ENCODE assay signal across 12 mouse cellular contexts in genomic region chr15:26519220-26519631, GRCm38 (mm10).
DNase-seq lines count a peak whose midpoint lies in the region; ATAC-seq and TF ChIP-seq lines count a peak whose summit lies in the region.
"Had no signal": no experiment of that assay in that cellular context is flagged by ENCODE, and none has a peak within 500 bp of the region (broad histone marks: within the 10 kb centered on the region; RNA-seq: fewer than 3 reads in every experiment).

No protein-coding gene starts in this region.

- H3K27ac ChIP-seq in intestine, embryonic 14.5 days (ENCODE audit: low read depth): peak overlapping the region; percentile 33; the same call in 1 of the 2 replicates
- no peak overlapping the region for H3K27ac ChIP-seq in intestine, postnatal 0 days (ENCODE audit: low read depth, low read length)
- 0 out of 2 replicates have a peak overlapping the region, but pooled peaks have one; percentile 12 for H3K27ac ChIP-seq in embryonic facial prominence, embryonic 15.5 days (replicated peaks)
- H3K27ac ChIP-seq in limb, embryonic 14.5 days (replicated peaks; ENCODE audit: low read depth, low read length): no peak overlapping the region
- H3K27ac ChIP-seq in hindbrain, embryonic 12.5 days: no peak overlapping the region

- no peak for TF ChIP-seq CTCF in intestine, postnatal 0 days (IDR thresholded peaks at IDR 0.05; ENCODE audit: low read depth)
- TF ChIP-seq CTCF in brain, embryonic 14.5 days (IDR thresholded peaks at IDR 0.05; ENCODE audit: borderline replicate concordance, extremely low read depth, insufficient read depth, insufficient read length): no peak

- WGBS in intestine, embryonic 14.5 days: 40% methylated on average over 6 of the region's 6 CpGs
- WGBS in intestine, postnatal 0 days: 59% methylated on average over 6 of the region's 6 CpGs
- 19% methylated on average over 6 of the region's 6 CpGs for WGBS in embryonic facial prominence, embryonic 15.5 days
- 9% methylated on average over 6 of the region's 6 CpGs for WGBS in limb, embryonic 14.5 days
- 67% methylated on average over 6 of the region's 6 CpGs for WGBS in hindbrain, embryonic 12.5 days

- no peak overlapping the region for H3K9ac ChIP-seq in intestine, embryonic 14.5 days (ENCODE audit: low read length)
- no peak overlapping the region for H3K9ac ChIP-seq in intestine, postnatal 0 days (ENCODE audit: low read depth, low read length)
- H3K9ac ChIP-seq in embryonic facial prominence, embryonic 15.5 days: no peak overlapping the region
- H3K9ac ChIP-seq in limb, embryonic 14.5 days (ENCODE audit: low read depth, low read length, severe bottlenecking): no peak overlapping the region
- H3K9ac ChIP-seq in hindbrain, embryonic 12.5 days: no peak overlapping the region
- H3K9ac ChIP-seq: liver, postnatal 0 days had no signal

- H3K4me1 ChIP-seq in intestine, embryonic 14.5 days (replicated peaks; ENCODE audit: control insufficient read depth, insufficient read depth, low read length): no peaks in the 10 kb centered on the region
- no peaks in the 10 kb centered on the region for H3K4me1 ChIP-seq in intestine, postnatal 0 days (replicated peaks; ENCODE audit: control insufficient read depth, insufficient read depth, low read length)
- H3K4me1 ChIP-seq in embryonic facial prominence, embryonic 15.5 days: peaks cover 4% of the 10 kb centered on the region; the same call in 1 of the 2 replicates
- H3K4me1 ChIP-seq in limb, embryonic 14.5 days (ENCODE audit: control insufficient read depth, insufficient read depth, low read length): no peaks in the 10 kb centered on the region
- H3K4me1 ChIP-seq in hindbrain, embryonic 12.5 days: peaks cover 3% of the 10 kb centered on the region; the same call in 1 of the 2 replicates

- peak; percentile 63 for DNase-seq in intestine, embryonic 14.5 days (ENCODE audit: low spot score)
- DNase-seq in brain, embryonic 14.5 days (ENCODE audit: low read depth): peak; percentile 82
- peak; percentile 78 for DNase-seq in limb, embryonic 14.5 days (ENCODE audit: low spot score)
- DNase-seq in frontal cortex, adult 2 months (ENCODE audit: extremely low spot score in 1 of 2, low spot score in 1 of 2): no peak
- DNase-seq in testis, postnatal 14 days (ENCODE audit: low spot score): no peak
- DNase-seq: kidney, adult 18-20 months; layer of hippocampus, postnatal 36 days; liver, postnatal 0 days; right cerebral cortex, postnatal 14 days had no signal

- ATAC-seq in intestine, embryonic 14.5 days (replicated peaks; ENCODE audit: low FRiP score, low TSS enrichment, low read depth): peak; percentile 89
- no peak for ATAC-seq in intestine, postnatal 0 days
- peak; percentile 80 for ATAC-seq in embryonic facial prominence, embryonic 15.5 days (ENCODE audit: insufficient number of reproducible peaks, low FRiP score, low TSS enrichment, low read depth)
- peak; percentile 89 for ATAC-seq in limb, embryonic 14.5 days (ENCODE audit: low FRiP score, low read depth)
- ATAC-seq in hindbrain, embryonic 12.5 days (ENCODE audit: low FRiP score): no peak
- ATAC-seq: liver, postnatal 0 days had no signal

- H3K27me3 ChIP-seq in intestine, embryonic 14.5 days (replicated peaks; ENCODE audit: control insufficient read depth, insufficient read depth, low read length): no peaks in the 10 kb centered on the region
- no peaks in the 10 kb centered on the region for H3K27me3 ChIP-seq in intestine, postnatal 0 days (replicated peaks; ENCODE audit: control insufficient read depth, insufficient read depth, low read length)
- no peaks in the 10 kb centered on the region for H3K27me3 ChIP-seq in embryonic facial prominence, embryonic 15.5 days
- no peaks in the 10 kb centered on the region for H3K27me3 ChIP-seq in limb, embryonic 14.5 days (ENCODE audit: control insufficient read depth, insufficient read depth, low read length)
- no peaks in the 10 kb centered on the region for H3K27me3 ChIP-seq in hindbrain, embryonic 12.5 days

- no peak for TF ChIP-seq POLR2A in brain, embryonic 14.5 days (IDR thresholded peaks at IDR 0.05; ENCODE audit: borderline replicate concordance, extremely low read depth, insufficient read depth, insufficient read length, poor library complexity, severe bottlenecking)
- no peak for TF ChIP-seq POLR2A in limb, embryonic 14.5 days (IDR thresholded peaks at IDR 0.05; ENCODE audit: borderline replicate concordance, extremely low read depth, insufficient read depth, insufficient read length)

- no peaks in the 10 kb centered on the region for H3K36me3 ChIP-seq in intestine, embryonic 14.5 days (ENCODE audit: control insufficient read depth, insufficient read depth, low read length)
- no peaks in the 10 kb centered on the region for H3K36me3 ChIP-seq in intestine, postnatal 0 days (ENCODE audit: control insufficient read depth, insufficient read depth)
- no peaks in the 10 kb centered on the region for H3K36me3 ChIP-seq in embryonic facial prominence, embryonic 15.5 days
- H3K36me3 ChIP-seq in limb, embryonic 14.5 days (ENCODE audit: control insufficient read depth, insufficient read depth, low read length): no peaks in the 10 kb centered on the region
- no peaks in the 10 kb centered on the region for H3K36me3 ChIP-seq in hindbrain, embryonic 12.5 days

- no peak overlapping the region for H3K4me3 ChIP-seq in intestine, embryonic 14.5 days (ENCODE audit: low read depth, low read length)
- no peak overlapping the region for H3K4me3 ChIP-seq in intestine, postnatal 0 days (ENCODE audit: low read depth, low read length)
- no peak overlapping the region for H3K4me3 ChIP-seq in embryonic facial prominence, embryonic 15.5 days (replicated peaks)
- no peak overlapping the region for H3K4me3 ChIP-seq in limb, embryonic 14.5 days (replicated peaks; ENCODE audit: low read length)
- no peak overlapping the region for H3K4me3 ChIP-seq in hindbrain, embryonic 12.5 days

- H3K9me3 ChIP-seq in intestine, embryonic 14.5 days (ENCODE audit: control insufficient read depth, low read length): no peaks in the 10 kb centered on the region
- no peaks in the 10 kb centered on the region for H3K9me3 ChIP-seq in intestine, postnatal 0 days (ENCODE audit: control insufficient read depth)
- no peaks in the 10 kb centered on the region for H3K9me3 ChIP-seq in embryonic facial prominence, embryonic 15.5 days (replicated peaks)
- no peaks in the 10 kb centered on the region for H3K9me3 ChIP-seq in limb, embryonic 14.5 days (ENCODE audit: control insufficient read depth, low read length)
- no peaks in the 10 kb centered on the region for H3K9me3 ChIP-seq in hindbrain, embryonic 12.5 days (replicated peaks)

- no peak overlapping the region for H3K4me2 ChIP-seq in intestine, embryonic 14.5 days (ENCODE audit: low read length)
- no peak overlapping the region for H3K4me2 ChIP-seq in intestine, postnatal 0 days (replicated peaks; ENCODE audit: low read depth)
- H3K4me2 ChIP-seq in embryonic facial prominence, embryonic 15.5 days (replicated peaks): no peak overlapping the region
- H3K4me2 ChIP-seq in limb, embryonic 14.5 days (replicated peaks; ENCODE audit: low read depth, low read length, severe bottlenecking): no peak overlapping the region
- no peak overlapping the region for H3K4me2 ChIP-seq in hindbrain, embryonic 12.5 days (replicated peaks)

Comparison
In these comparisons a context has a peak if more than half of its experiments do, and no peak if none do; other contexts are left out.
1. ATAC-seq: peak in intestine, embryonic 14.5 days (single experiment), embryonic facial prominence, embryonic 15.5 days (single experiment) and limb, embryonic 14.5 days (single experiment); none in intestine, postnatal 0 days (single experiment) and hindbrain, embryonic 12.5 days (single experiment).
2. H3K27ac ChIP-seq: peak in intestine, embryonic 14.5 days (single experiment) and embryonic facial prominence, embryonic 15.5 days (single experiment); none in intestine, postnatal 0 days (single experiment), limb, embryonic 14.5 days (single experiment) and hindbrain, embryonic 12.5 days (single experiment).
3. DNase-seq: peak in intestine, embryonic 14.5 days (single experiment), brain, embryonic 14.5 days (single experiment) and limb, embryonic 14.5 days (single experiment); none in frontal cortex, adult 2 months (0 of 2) and testis, postnatal 14 days (single experiment).